Mouse (Mus musculus): ENCODE data around the gene Lctl. TPM values are rescaled to one million over a fixed set of nuclear protein-coding genes. Genes with fewer than 3 reads are reported as not detected.

Lctl gene
- 1.2 and 1.4 TPM in 2 replicates for polyA plus RNA-seq (2012; rRNA removed)

DNA sequence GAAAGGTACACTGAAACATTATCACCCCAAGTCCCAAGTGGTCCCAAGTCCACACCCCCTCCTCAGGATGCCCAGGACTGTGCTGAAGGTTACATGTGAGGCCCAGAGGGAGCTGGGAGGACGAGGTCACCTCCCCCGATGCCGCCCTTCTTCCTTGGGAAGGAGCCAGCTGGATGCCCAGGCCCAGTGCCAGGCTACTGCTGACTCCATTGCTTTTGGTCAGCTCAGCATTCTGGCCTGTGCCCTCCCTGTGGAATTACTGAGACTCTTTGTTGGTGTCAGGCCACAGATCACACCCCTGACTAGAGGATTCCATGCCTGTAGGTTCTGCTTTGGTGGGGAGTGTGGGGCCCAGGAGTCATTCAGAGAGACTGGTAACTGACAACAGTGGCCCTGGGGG is at the start of gene Lctl:
Lctl (plus strand) TSS at position 272 of the 400 bp plus-strand sequence.
- 50% methylated on average over 3 of the region's 3 CpGs for WGBS
- DNase-seq (ENCODE audit: low read depth, low spot score): no peak

DNA sequence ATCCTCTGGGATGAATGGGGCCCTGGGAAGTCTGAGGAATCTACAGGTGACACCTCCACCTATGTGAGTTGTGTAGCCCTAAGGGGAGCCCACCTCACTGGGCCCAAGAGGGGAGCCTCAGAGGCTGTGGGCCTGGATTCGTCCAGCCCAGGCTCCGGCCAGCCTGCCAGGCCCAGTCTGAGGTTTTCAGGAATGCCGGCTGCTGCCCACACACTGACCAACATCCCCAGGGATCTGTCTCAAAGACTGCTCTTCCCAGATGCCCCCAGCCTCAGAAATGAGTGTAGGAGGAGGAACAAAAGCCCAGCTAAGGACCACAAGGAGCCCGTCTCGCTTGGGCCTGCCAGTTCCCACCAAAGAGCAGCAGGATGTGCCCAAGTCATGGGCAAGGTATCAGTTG is 49.2 kb upstream of the Lctl start:
- 94% methylated on average over 5 of the region's 5 CpGs for WGBS
- no peak for DNase-seq (ENCODE audit: low read depth, low spot score)

DNA sequence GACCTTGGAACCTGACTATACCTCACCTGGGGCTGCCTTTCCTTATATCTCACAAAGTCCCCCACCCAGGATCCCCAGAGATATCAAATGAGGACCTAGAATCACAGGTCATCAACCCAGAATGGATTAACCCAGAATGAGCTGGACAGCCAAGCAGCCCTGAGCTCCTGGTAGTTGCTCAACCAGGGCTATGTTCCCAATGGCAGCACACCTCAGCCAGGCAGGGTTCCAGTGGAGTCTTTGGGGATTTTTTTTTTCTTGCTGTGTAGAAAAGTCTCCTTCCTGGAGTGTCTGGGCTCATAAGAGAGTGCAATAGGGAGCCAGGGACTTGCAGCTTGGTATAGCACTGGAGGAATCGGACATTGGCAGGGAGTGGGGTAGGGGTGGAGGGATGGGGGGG is 48.4 kb upstream of the Lctl start:
- WGBS: 100% methylated on average over 1 of the region's 1 CpGs
- DNase-seq (ENCODE audit: low read depth, low spot score): no peak

DNA sequence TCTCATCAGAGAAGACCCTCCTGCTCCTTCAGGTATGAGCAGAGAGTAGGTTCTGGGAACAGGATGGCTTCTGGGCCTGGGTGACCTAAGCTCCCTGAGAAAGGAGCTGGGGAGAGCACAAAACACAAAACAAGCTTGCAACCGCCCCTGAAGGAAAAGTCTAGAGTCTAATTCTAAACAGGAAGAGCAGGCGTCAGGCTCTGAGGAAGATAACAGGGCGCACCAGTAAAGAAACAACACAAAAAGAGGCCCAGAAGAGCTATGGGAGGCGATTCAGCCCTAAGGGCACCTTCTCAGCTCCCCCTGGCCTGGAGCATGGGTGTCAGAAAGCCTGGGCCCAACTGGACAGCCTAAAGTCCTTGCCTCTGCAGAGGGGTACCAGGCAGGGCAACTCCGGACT is 47.8 kb upstream of the Lctl start:
- no peak for DNase-seq (ENCODE audit: low read depth, low spot score)
- WGBS: 82% methylated on average over 5 of the region's 5 CpGs

DNA sequence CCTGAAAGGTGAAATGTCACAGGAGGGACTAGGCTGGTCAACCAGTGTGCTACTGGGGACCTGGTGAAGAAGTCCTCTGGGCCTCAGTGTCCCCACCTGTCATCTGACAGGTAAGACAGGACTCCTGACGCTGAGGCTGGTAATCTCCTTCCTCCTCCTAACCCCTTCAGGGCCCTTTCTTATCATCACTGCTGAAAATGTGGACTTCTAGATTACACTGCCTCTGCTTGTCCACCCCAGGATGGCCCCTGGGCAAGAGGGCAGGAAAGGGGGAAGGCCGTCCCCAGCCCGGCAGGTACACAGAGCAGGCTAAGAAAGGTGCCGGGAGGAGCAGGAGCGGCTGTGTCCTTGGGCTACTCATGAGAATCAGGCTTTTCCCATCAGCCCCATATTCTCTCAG is 46.3 kb upstream of the Lctl start:
- no peak for DNase-seq (ENCODE audit: low read depth, low spot score)
- 94% methylated on average over 5 of the region's 5 CpGs for WGBS

DNA sequence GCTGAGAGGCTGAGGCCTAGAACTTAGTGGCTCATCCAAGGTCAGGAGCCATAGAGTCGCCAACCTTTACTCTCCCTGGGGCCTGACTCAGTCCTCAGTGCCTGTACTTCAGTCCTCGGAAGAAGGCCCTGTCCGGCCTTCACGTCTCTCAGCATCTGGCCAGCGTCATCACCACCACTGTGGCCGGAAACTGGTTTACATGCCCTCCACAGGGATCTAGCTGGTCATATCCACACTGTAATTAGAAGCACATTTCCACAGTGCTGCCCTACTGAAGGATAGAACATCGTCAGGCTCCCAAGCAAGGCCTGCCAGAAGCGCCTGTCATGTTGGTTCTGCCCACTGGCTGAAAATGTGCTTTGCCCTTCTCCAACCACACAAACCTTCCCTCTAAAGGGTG is 42.1 kb upstream of the Lctl start:
- no peak for DNase-seq (ENCODE audit: low read depth, low spot score)
- 94% methylated on average over 8 of the region's 8 CpGs for WGBS

DNA sequence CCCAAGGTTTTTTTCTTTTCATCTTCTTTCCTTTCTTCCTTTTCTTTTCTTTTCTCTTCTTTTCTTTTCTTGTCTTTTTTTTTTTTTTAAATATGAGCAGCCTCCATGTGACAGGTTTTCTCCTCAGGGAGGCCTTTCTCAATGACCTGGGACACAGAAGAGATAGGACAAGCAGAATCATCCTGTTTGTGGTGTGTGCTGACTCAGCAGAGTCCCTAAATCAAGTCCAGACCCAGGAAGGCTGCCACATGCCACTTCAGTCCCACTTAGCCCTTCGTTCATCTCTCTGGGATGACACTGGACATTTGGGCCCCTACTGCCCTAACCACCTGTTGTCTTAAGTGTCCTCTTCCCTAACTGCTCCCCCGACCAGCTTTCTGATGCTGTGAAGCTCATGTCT is 40.5 kb upstream of the Lctl start:
- no peak for DNase-seq (ENCODE audit: low read depth, low spot score)
- 72% methylated on average over 2 of the region's 2 CpGs for WGBS

DNA sequence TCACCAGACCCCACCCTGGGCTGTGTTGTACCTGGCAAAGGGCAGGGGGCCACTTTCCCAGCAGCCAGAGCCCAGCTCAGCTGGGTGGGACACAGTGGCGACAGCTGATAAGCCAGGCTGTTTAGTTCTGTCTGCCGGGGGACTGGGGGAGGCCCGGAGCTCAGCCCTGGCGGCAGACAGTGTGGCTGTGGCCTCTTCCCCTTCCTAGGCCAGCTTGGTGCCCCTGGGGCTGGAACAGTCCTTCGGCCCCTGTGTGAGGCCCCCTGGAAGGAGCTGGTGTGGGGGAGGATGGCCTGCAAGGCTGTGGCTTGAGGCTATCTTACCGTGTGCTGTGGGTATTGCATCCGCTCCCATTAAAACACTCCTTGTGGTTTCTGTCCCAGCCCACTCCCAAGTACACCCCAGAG is 38.6 kb upstream of the Lctl start:
- 58% methylated on average over 7 of the region's 7 CpGs for WGBS
- no peak for DNase-seq (ENCODE audit: low read depth, low spot score)

DNA sequence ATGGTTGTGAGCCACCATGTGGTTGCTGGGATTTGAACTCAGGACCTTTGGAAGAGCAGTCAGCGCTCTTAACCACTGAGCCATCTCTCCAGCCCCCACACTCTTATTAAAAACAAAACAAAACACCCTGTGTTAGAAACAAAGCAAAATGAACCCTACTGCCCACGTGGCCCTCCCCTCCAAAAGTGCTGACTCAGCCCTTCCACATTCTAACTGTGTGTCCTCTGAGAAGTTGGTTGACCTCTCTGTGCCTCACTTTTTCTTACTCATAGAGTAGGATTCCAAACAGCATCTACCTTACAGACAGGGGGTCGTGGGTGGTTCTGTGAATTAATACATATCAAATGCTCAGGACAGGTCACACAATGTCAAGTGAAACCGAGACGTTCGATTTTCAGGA is 37.0 kb upstream of the Lctl start:
- 85% methylated on average over 6 of the region's 6 CpGs for WGBS
- DNase-seq (ENCODE audit: low read depth, low spot score): no peak

DNA sequence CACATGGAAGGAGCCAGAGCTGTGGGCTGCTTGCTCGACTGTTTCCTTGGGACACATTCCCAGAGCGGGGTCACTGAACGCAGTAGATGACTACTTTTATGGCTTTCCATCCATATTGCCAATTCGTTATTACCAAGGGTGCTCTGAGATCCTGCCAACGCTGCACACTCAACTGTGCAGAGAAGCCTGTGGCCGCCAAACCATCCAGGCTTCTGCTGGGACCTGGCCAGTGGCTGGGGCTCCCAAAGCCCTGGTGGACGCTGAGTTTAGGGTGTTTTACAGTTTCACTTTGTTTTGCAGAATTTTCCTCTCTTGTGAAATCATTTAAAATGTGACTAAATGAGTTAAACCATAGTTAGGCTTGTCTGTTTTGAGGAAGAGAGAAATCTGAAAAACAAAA is 32.7 kb upstream of the Lctl start:
- no peak for DNase-seq (ENCODE audit: low read depth, low spot score)
- 13% methylated on average over 7 of the region's 7 CpGs for WGBS

DNA sequence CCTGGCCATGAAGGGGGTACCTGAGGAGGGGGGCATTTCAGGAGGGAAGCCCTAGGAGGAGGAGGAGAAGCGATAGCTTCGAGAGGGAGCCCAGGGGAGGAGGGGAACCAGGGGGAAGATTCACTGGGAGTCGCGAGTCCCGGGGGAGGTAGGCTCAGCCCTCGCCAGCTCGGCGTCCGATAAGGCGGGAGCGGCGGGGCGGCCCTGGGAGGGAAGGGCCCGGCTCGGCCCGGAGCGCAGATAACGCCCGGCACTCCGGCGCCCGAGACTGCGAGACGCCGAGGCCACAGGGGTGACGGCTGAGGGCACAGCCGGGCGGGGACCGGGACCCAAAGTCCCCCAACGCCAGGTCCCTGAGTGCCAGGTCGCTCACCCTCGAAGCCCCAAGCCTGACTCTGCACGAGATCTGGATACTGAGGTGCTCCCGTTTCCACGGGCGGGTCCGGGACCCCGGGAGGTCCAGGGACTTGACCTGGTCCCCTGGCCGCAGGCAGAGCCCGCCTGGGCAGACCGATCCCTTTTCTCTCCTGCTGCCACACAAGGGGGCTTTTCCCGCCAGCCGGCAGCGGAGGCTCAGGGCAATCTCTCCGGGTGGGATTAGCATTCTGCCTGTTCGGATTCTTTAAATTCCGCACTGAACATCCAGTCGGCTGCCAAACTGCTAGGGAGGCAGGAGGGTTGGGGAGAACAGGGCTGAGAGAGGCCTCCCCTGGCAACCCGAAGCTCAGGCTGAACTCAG is 32.1 kb upstream of the Lctl start:
- DNase-seq (ENCODE audit: low read depth, low spot score): no peak
- 14% methylated on average over 49 of the region's 49 CpGs for WGBS

DNA sequence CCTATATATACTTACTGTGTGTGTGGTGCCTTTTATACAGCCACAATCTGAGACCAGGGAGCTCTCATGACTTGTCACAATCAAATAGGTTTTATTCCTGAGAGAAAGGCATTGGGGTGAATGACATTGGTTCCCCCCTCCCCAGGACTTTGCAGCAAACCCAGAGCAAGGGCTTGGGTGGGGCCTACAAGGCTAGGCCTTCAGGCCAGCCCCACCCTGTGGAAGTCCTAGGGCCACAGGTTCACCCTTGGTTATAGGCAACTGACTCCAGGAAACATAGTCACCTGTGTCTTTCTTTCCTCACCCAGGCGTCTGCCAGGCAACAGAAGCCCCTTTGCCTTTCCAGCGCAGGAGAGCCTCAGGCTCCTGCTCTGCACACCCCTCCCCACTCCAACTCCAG is 31.0 kb upstream of the Lctl start:
- DNase-seq (ENCODE audit: low read depth, low spot score): no peak
- WGBS: 46% methylated on average over 2 of the region's 2 CpGs

DNA sequence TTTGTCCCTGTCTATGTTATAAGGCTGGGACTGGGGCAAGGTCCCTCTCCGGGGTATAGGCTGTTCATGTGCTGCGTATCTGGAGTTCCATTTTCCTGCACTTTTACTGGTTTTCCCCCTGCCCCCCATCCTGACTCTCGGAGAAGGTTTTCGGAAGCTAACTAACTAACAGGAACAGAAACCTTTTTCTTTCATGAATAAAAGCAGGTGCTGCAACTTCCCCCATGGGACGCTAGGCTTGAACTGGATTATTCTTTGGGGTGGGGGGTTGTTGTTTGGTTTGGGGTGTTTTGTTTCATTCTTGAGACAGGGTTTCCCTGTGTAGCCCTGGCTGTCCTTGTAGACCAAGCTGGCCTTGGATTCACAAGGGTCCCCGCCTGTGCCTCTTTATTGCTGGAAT is 30.4 kb upstream of the Lctl start:
- no peak for DNase-seq (ENCODE audit: low read depth, low spot score)
- WGBS: 75% methylated on average over 6 of the region's 6 CpGs

DNA sequence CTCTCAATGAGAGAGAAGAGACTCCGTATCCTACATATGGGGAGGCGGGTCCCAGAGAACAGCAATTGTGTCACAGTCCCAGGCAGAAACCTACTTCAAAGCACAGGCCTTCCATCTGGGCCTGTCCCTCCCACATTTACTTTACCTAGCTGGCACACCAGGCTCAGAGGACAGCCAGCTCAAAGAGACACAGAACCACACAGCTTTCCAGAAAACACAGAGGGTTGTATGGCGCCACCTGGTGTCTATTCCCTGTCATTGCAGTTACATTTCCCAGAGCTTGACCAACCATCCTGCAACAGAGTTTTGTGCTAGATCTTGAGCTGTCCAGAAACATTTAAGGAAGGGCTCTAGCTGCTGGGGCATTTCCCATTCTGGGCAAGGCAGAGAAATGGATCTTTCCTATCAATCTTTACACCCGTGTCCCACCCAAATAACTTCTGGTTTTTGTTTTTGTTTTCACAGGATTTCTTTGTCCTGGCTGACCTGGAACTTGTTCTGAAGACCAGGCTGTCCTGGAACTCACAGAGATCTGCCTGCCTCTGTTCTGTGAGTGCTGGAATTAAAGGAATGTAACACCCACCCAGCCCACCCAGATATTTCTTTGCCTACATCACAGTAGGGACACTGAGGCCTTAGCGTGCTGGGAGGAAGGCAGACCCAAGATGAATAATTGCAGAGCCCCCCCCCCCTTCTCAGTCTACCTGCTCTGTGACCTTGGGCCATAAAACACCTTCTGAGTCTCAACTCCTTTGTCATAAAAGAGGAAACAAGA is 29.3 kb upstream of the Lctl start:
- 34% methylated on average over 5 of the region's 5 CpGs for WGBS
- DNase-seq (ENCODE audit: low read depth, low spot score): peak; percentile 66

DNA sequence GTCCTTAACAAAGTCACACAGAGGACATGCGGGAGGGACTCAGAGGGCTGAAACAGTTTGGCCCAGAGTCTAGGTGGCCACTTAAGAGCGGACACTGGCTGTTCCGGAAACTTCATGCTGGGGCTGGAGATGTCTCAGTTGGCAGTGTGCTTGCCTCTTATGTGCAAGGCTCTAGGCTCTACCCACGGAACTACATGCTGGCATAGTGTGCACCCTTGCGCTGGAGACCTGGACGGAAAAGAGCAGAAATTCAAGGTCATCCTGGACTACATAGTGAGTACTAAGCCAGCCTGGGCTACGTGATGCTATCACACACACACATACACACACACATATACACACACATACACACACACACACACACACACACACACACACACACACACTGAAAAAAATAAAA is 28.6 kb upstream of the Lctl start:
- no peak for DNase-seq (ENCODE audit: low read depth, low spot score)
- WGBS: 84% methylated on average over 7 of the region's 7 CpGs

DNA sequence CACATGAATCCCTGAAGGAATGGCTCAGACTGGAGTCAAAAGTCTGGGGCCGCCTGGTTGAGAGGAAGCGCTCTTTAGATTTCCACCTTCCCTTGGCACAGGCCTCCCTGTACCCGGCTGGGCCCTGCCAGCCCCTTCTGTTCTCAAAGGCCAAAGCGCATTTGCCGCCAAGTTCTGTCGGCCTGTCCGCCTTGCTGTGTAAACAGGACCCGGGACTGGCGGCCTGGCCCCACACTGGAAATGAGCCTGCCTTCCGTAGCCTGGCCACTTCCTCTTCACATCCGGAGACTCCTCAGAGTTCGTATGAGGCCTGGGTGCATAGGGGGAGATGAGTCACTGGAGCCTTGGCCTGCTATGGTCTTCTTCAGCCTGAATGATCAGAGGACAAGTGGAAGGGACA is 27.9 kb upstream of the Lctl start:
- no peak for DNase-seq (ENCODE audit: low read depth, low spot score)
- 14% methylated on average over 12 of the region's 12 CpGs for WGBS

DNA sequence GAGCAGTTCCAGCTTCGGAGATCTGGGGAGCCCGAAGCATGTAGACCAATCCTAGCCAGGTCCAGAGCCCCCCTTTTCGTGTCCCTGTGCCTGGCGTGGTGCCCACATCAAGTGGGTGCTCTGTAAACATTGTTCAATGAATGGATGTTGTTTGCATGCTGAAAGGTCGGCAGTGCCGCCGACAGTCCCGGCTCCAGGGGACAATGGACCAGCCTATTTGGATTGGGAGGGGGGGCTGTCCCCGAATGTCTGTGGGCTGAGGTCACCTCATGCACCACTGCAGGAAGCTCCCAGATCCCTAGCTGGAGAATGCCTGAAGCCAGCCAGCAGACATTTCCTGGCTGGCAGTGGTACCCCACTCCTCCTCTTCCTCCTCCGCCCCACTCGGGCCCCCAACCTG is 22.9 kb upstream of the Lctl start:
- DNase-seq (ENCODE audit: low read depth, low spot score): no peak
- WGBS: 33% methylated on average over 11 of the region's 11 CpGs

DNA sequence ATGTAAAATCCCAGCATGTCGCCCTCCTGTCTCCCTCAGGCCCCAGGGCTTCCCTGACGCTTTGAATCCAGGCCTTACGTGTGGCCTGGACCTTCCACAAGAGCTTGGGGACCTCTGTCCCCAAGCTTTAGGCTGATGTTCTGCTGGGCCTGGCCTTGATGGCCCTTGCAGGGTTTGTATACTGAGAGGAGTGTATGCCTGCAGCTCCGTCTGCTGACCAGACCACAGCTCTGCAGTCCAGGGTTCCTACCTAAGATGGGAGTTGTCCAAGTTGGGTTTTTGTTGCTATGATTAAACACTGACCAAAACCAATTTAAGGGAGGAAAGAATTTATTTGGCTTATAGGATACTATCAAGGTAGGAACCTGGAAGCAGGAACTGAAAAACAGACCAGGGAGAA is 18.7 kb upstream of the Lctl start:
- WGBS: 88% methylated on average over 4 of the region's 4 CpGs
- DNase-seq (ENCODE audit: low read depth, low spot score): no peak

DNA sequence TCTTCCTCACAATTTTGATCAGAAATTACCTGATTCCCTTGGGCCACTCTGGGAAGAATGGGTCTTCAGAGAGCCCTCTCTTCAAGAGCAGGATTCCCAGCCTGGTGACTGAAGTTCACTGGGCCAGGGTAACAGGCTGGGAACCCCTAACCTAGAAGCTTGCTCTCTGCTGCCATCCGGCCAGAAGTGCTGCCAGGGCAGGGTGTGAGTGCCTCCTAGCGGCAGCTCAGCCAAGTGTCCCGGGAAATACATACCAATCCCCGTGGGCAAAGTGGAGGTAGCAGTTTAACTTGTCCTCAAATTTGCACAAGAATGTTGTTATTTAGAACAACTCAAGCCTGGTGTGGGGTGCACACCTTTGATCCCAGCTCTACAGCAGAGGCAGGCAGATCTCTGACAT is 16.5 kb upstream of the Lctl start:
- 3% methylated on average over 4 of the region's 4 CpGs for WGBS
- DNase-seq (ENCODE audit: low read depth, low spot score): no peak

DNA sequence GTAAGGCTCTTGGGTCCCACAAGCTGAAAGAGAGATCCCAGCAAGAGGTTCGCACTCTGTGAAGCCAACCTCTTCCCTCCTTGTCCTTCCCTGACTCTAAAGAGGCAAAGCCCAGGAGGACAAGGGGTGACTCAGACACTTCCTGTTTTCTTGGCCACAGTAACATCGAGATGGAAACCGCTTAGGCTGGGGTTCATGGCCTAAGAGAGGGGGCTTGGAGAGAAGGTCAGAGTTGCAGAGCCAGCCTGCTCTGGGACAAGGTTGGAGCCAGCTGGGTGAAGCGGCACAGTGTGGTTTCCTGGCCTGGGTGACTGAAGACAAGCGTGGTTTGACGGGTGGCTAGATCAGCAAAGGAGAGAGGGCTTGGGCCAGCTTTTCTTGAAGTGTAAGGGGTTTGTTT is 11.6 kb upstream of the Lctl start:
- DNase-seq (ENCODE audit: low read depth, low spot score): no peak
- 69% methylated on average over 6 of the region's 6 CpGs for WGBS

DNA sequence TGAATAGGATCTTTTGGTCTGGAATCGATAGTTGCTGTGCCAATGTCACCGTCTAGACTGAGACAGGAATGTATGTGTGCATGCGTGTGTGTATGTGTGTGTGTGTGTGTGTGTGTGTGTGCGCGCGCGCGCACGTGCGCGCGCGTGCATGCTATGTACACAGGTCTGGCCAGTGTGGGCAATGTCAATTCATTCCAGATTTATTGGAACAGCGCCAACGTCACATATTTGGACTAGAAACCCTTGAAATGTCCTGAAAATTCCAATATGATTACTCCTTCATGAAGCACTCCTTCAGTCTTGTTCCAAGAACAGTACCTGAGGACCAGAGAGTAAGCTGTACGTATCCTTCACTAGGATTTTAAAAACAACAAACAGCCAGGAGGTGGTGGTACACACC is 6.4 kb upstream of the Lctl start:
- DNase-seq (ENCODE audit: low read depth, low spot score): no peak
- 93% methylated on average over 16 of the region's 16 CpGs for whole genome bisulfite sequencing
